Mouse (Mus musculus) testis, postnatal 14 days (tissue): ENCODE results near the gene Atf3.
"Not testable (repeated sequence)": the region's sequence is repeated elsewhere in the genome, so short reads cannot be mapped to it uniquely, and the experiment has no call there.

Experiments used
- DNase-seq: peaks from one replicate; pipeline ENCODE4 v3.0.0; 2021; ENCODE audit warnings: low spot score

The Atf3 gene

DNA sequence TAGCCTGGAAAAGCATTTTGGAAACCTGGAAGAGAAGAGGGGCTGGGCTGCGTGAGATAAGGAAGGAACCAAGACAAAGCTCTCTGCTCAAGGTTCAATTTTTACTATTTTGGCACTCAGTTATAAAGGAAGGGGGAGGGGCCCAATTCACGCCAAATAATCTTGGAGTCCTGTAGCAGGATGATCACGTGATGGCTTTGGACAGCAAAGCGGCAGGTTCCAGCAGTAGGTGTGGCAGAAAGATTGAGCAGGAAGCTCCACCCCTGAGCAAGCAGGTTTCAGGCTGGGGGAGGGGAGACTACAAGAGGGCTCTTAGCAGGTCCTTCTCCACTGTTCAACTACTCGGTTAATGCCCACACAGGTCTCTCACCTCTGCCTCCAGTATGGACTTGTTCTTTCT lies 68.3 kb downstream of the Atf3 start:
- DNase-seq, result not testable (repeated sequence)

- no peak for DNase-seq
These were observed 76.9 kb downstream of the Atf3 start for GRCm38 (mm10) chr1:191140983-191141382.

GRCm38 (mm10) chr1:191138874-191139495 lies 78.9 kb downstream of the Atf3 start:
- DNase-seq, result no peak

- DNase-seq, result no peak
These were observed 79.4 kb downstream of the Atf3 start for GRCm38 (mm10) chr1:191138436-191138835.

DNA sequence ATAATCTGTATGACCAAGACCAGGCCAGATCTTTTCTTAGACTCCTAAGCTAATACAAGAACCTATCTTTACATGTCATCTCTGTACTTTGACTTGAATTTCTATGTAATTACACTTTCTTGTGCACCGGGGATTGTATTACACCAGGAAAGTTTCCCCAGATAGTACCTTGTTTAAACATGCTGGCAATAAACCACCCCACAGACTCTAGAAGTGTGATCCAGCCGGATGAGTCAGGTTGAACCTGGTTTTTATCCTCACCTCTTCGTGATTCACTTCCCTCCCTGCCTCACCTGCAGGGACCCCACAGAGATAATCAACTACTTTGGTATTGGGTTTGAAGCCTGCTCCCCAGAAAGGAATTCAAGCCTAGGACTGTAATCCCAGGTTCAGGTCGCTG lies 82.4 kb downstream of the Atf3 start:
- DNase-seq, result no peak

DNA sequence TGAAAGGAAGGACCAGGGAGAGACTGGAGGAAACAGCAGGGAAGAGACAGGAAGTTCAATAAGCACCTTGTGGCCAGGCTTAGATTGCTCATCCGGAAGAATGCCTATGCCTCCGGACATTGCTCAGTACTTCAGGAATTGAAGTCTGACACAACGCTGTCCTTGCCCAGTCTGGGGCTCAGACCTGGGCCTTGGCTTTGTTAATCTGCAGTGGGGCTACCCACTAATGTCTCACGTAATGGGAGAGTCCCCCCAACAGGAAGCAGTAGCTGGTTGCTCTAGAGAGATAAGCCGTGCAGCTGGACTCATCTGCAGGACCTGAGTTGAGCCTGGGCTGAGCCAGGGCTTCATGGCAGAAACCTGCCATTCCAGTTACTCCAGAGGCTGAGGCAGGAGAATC lies 84.9 kb downstream of the Atf3 start:
- DNase-seq, result no peak

GRCm38 (mm10) chr1:191132240-191132639 lies 85.6 kb downstream of the Atf3 start:
- no peak for DNase-seq

- no peak for DNase-seq
These were observed 86.1 kb downstream of the Atf3 start for GRCm38 (mm10) chr1:191131692-191132091.

DNA sequence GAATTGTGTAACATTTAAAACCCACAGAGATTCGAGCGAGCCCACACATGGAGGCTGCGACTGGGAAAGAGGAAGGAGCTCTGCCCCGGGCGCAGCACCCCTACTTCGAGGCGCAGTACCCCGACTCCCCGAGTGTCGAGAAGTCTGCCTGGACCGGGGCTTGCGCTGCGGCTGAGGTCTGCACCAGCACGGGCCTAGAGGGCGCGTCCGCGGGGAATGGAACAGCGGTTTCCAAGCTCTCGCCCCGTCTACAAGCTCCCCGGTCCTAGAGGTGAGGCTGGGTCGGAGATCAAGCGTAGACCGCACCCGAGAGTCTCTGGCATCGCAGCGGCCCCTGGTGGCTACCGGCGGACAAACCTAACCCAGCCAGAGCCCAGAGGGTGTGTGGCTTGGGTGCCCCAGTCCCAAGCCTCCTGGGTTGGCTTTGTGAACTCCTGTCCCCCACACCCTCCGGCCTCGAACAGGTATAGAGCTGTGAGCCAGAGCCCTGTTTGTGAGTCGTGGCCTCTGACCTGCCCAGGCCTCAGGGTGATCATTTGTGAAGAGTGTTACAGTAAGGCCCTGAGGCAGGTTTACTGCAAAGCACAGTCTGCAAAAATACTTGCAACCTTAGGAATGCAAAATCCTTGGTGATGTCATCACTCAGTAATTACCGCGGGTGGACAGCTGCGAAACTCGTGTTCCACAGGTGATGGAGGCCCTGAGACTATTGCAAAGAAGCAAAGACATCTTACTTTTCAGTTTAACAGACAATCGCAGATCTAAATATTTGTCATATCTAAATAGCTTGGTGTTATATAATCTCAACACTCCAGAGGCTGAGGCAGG lies 91.8 kb downstream of the Atf3 start:
- DNase-seq, result no peak

- no peak for DNase-seq
These were observed 93.6 kb downstream of the Atf3 start for GRCm38 (mm10) chr1:191124288-191124687.

DNA sequence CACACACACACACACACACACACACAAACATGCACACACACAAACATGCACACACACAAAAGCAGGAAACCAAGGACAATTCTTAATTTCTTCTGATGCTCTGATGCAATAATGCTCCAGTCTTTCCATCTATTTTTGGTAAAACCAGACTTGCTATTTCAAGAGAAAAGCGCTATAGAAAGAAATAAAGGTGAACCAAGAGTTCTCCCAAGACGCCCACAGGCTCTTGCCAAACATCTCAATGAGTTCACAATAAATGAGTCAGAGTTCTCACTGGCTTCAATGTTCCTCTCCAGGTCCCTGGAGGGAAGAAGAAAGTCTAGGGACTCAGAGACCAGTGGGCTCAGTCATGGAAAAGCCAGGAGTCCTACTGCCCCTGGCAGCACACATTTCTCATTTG lies 94.1 kb downstream of the Atf3 start:
- DNase-seq, result no peak

DNA sequence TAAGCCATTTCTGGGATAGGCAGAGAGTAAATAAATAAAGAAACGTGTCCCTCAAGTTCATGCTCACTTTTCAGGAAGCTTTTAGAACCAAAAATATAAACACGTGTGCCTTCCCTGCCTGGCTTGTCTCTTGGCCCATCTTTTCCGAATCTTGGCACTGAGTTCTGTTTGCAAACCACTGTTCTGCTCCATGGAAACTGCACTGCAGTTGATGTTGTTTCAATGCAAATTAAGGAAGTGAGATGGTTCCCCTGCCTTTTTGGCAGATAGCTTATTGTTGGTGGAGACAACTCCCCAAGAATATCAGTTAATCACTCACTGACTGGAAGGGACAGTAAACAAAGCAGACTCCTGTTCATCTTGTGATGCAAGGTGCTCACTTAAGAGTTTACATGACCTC lies 95.1 kb downstream of the Atf3 start:
- no peak for DNase-seq
